Mouse (Mus musculus): ENCODE data around the gene L3mbtl2. TPM values are rescaled to one million over a fixed set of nuclear protein-coding genes. Genes with fewer than 3 reads are reported as not detected.
A peak's percentile ranks its signal among the peaks of the same experiment; 100 is the strongest.

L3mbtl2 gene
- polyA plus RNA-seq, 2 experiments, result 10.4 to 10.7 TPM

GRCm38 (mm10) chr15:81663281-81663680, 408 bp upstream of the L3mbtl2 start:
- TF ChIP-seq CTCF (IDR thresholded peaks at IDR 0.05; ENCODE audit: low read depth) (no peak), EP300 (IDR thresholded peaks at IDR 0.05; ENCODE audit: low read depth) (no peak)
- no peak for DNase-seq (ENCODE audit: low read depth in 3 of 3, low spot score in 3 of 3)
- no peaks in the 10 kb centered on the region for H3K27me3 ChIP-seq (ENCODE audit: control insufficient read depth, insufficient read depth, low read length)
- peaks cover 5 to 11% of the 10 kb centered on the region in 2 experiments for H3K4me1 ChIP-seq (replicated peaks; ENCODE audit: control insufficient read depth in 2 of 2, insufficient read depth in 2 of 2, low read length in 1 of 2)
- H3K4me2 ChIP-seq (ENCODE audit: low read depth), result peak overlapping the region; percentile 95
- 54% methylated on average over 10 of the region's 10 CpGs for WGBS (ENCODE audit: insufficient replicate concordance)
- H3K4me3 ChIP-seq (ENCODE audit: insufficient read depth in 1 of 2, low read depth in 2 of 2, low read length in 2 of 2), result peak overlapping the region; percentile 10 to 95; a peak in 3 of 4 replicates
- peaks cover 10% of the 10 kb centered on the region for H3K36me3 ChIP-seq (replicated peaks; ENCODE audit: control insufficient read depth, insufficient read depth, low read depth)
- H3K27ac ChIP-seq, result no peak overlapping the region
- peak; percentile 5; the same call in 1 of the 2 replicates for ATAC-seq (ENCODE audit: insufficient read depth)
- no peak overlapping the region for H3K9ac ChIP-seq (replicated peaks)
- no peaks in the 10 kb centered on the region for H3K9me3 ChIP-seq (ENCODE audit: control insufficient read depth, low read length)

- H3K9ac ChIP-seq (replicated peaks), result no peak overlapping the region
- TF ChIP-seq CTCF (IDR thresholded peaks at IDR 0.05; ENCODE audit: low read depth) (peak; percentile 48), EP300 (IDR thresholded peaks at IDR 0.05; ENCODE audit: low read depth) (no peak)
- H3K9me3 ChIP-seq (ENCODE audit: control insufficient read depth, low read length), result no peaks in the 10 kb centered on the region
- no peak overlapping the region for H3K4me2 ChIP-seq (ENCODE audit: low read depth)
- WGBS (ENCODE audit: insufficient replicate concordance), result 76% methylated on average over 10 of the region's 10 CpGs
- peak in 1 of 3 experiments; percentile 22 for DNase-seq (ENCODE audit: low read depth in 3 of 3, low spot score in 3 of 3)
- H3K36me3 ChIP-seq (replicated peaks; ENCODE audit: control insufficient read depth, insufficient read depth, low read depth), result peaks cover 27% of the 10 kb centered on the region
- H3K27ac ChIP-seq, result no peak overlapping the region
- H3K4me1 ChIP-seq (replicated peaks; ENCODE audit: control insufficient read depth in 2 of 2, insufficient read depth in 2 of 2, low read length in 1 of 2), result peaks cover 5 to 11% of the 10 kb centered on the region in 2 experiments
- no peaks in the 10 kb centered on the region for H3K27me3 ChIP-seq (ENCODE audit: control insufficient read depth, insufficient read depth, low read length)
- ATAC-seq (ENCODE audit: insufficient read depth), result no peak
- H3K4me3 ChIP-seq (ENCODE audit: insufficient read depth in 1 of 2, low read depth in 2 of 2, low read length in 2 of 2), result no peak overlapping the region
Measured at GRCm38 (mm10) chr15:81666957-81667356, 3.3 kb downstream of the L3mbtl2 start.

GRCm38 (mm10) chr15:81670231-81670640, 6.5 kb downstream of the L3mbtl2 start:
- H3K9ac ChIP-seq (replicated peaks), result no peak overlapping the region
- peaks cover 27% of the 10 kb centered on the region for H3K36me3 ChIP-seq (replicated peaks; ENCODE audit: control insufficient read depth, insufficient read depth, low read depth)
- DNase-seq (ENCODE audit: low read depth in 3 of 3, low spot score in 3 of 3) (peak in 2 of 3 experiments; percentile 10 to 11), ATAC-seq (ENCODE audit: insufficient read depth) (0 out of 2 replicates have a peak, but pooled peaks have one; percentile 35)
- no peak for TF ChIP-seq EP300 (IDR thresholded peaks at IDR 0.05; ENCODE audit: low read depth)
- TF ChIP-seq CTCF (IDR thresholded peaks at IDR 0.05; ENCODE audit: low read depth), result peak; percentile 75
- no peak overlapping the region for H3K4me3 ChIP-seq (ENCODE audit: insufficient read depth in 1 of 2, low read depth in 2 of 2, low read length in 2 of 2)
- H3K27ac ChIP-seq, result no peak overlapping the region
- 85% methylated on average over 4 of the region's 4 CpGs for WGBS (ENCODE audit: insufficient replicate concordance)
- no peaks in the 10 kb centered on the region for H3K9me3 ChIP-seq (ENCODE audit: control insufficient read depth, low read length)
- peaks cover under 1% of the 10 kb centered on the region in 2 experiments; a peak in 3 of 4 replicates for H3K4me1 ChIP-seq (replicated peaks; ENCODE audit: control insufficient read depth in 2 of 2, insufficient read depth in 2 of 2, low read length in 1 of 2)
- H3K4me2 ChIP-seq (ENCODE audit: low read depth), result no peak overlapping the region
- no peaks in the 10 kb centered on the region for H3K27me3 ChIP-seq (ENCODE audit: control insufficient read depth, insufficient read depth, low read length)

- no peak for DNase-seq (ENCODE audit: low read depth in 3 of 3, low spot score in 3 of 3)
- H3K4me3 ChIP-seq (ENCODE audit: insufficient read depth in 1 of 2, low read depth in 2 of 2, low read length in 2 of 2), result no peak overlapping the region
- H3K27ac ChIP-seq, result no peak overlapping the region
- H3K27me3 ChIP-seq (ENCODE audit: control insufficient read depth, insufficient read depth, low read length), result no peaks in the 10 kb centered on the region
- 83% methylated on average over 3 of the region's 3 CpGs for WGBS (ENCODE audit: insufficient replicate concordance)
- no peak for TF ChIP-seq EP300 (IDR thresholded peaks at IDR 0.05; ENCODE audit: low read depth)
- no peak for TF ChIP-seq CTCF (IDR thresholded peaks at IDR 0.05; ENCODE audit: low read depth)
- H3K9me3 ChIP-seq (ENCODE audit: control insufficient read depth, low read length), result no peaks in the 10 kb centered on the region
- no peak overlapping the region for H3K4me2 ChIP-seq (ENCODE audit: low read depth)
- no peak overlapping the region for H3K9ac ChIP-seq (replicated peaks)
- H3K36me3 ChIP-seq (replicated peaks; ENCODE audit: control insufficient read depth, insufficient read depth, low read depth), result peaks cover 8% of the 10 kb centered on the region
- no peaks in the 10 kb centered on the region for H3K4me1 ChIP-seq (replicated peaks; ENCODE audit: control insufficient read depth in 2 of 2, insufficient read depth in 2 of 2, low read length in 1 of 2)
- no peak for ATAC-seq (ENCODE audit: insufficient read depth)
Measured at GRCm38 (mm10) chr15:81676637-81677036, 12.9 kb downstream of the L3mbtl2 start.

GRCm38 (mm10) chr15:81680301-81680805, 16.7 kb downstream of the L3mbtl2 start:
- WGBS (ENCODE audit: insufficient replicate concordance), result 90% methylated on average over 4 of the region's 4 CpGs
- Histone ChIP-seq H3K4me1 (replicated peaks; ENCODE audit: control insufficient read depth in 2 of 2, insufficient read depth in 2 of 2, low read length in 1 of 2) (no peaks in the 10 kb centered on the region), H3K9me3 (ENCODE audit: control insufficient read depth, low read length) (no peaks in the 10 kb centered on the region), H3K4me3 (ENCODE audit: insufficient read depth in 1 of 2, low read depth in 2 of 2, low read length in 2 of 2) (no peak overlapping the region), H3K4me2 (ENCODE audit: low read depth) (no peak overlapping the region), H3K27me3 (ENCODE audit: control insufficient read depth, insufficient read depth, low read length) (no peaks in the 10 kb centered on the region), H3K27ac (no peak overlapping the region), H3K9ac (replicated peaks) (no peak overlapping the region), H3K36me3 (replicated peaks; ENCODE audit: control insufficient read depth, insufficient read depth, low read depth) (peaks cover 14% of the 10 kb centered on the region)
- no peak for ATAC-seq (ENCODE audit: insufficient read depth)
- TF ChIP-seq CTCF (IDR thresholded peaks at IDR 0.05; ENCODE audit: low read depth) (no peak), EP300 (IDR thresholded peaks at IDR 0.05; ENCODE audit: low read depth) (no peak)
- no peak for DNase-seq (ENCODE audit: low read depth in 3 of 3, low spot score in 3 of 3)
